Mouse (Mus musculus): ENCODE data around the gene Zim1.

The Zim1 gene

DNA sequence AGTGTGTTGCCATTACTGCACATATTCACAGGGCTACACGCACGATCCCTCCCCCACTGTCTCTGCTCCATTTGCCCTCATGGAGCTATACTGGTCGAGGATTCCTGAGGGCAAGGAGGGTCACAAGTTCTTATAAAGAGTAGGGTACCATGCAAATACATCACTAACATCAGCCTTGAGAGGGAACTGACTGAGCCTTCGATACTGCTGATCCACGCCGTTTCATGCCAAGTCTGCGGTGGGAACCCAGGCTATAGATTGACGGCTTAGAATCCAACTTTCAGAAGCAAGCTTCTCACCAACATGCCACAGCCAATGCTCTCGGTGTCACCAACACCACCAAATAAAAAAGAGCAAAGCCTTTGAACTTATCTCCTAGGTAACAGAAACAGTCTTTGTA is 45.7 kb downstream of the Zim1 start:
- DNase-seq: no peak

GRCm38 (mm10) chr7:6645821-6646220 is 50.4 kb downstream of the Zim1 start:
- no peak for DNase-seq

- no peak for DNase-seq
Measured at GRCm38 (mm10) chr7:6638076-6638475, 58.2 kb downstream of the Zim1 start.

DNA sequence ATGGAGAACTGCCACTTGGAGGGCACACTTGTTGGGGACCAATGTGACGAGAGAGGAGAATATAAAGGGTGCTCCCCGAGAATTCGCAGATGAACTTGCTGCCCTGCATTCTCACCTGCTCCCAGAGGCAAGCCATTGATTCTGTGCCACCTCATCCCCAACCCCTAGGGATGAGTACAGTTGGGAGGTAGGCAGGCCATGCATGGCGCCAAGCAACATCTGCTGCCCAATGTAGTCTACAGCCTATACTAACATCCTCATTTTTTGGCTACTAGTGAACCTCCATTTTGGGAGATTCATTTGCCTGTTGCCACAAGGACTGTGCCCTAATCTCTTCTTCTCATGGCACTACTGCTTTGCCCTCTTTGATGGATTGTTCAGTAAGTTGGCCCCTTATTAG is 59.5 kb downstream of the Zim1 start:
- no peak for DNase-seq

DNA sequence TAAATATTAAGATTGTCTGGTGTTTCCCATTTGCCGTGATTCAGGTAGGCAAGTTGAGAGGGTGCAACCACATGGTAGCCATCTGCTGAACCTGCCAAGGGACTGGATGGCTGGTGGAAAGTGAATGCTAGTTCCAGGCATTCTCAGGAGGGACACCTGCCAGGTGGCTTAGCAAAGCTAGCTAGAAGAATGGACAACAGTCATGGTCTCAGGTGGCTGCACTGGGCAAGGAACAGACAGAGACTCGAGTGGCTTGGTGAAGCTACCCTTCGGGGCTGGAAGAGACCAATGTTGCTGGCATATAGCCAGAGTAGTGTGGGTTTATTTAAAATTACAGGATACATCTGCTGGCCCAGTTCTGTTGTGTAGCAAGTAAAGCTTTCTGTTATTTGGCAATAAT is 60.4 kb downstream of the Zim1 start:
- no peak for DNase-seq
